Mouse (Mus musculus): ENCODE measurements at regions not wholly inside any gene's neighbourhood (a gene's known extent, or its start where the extent isn't known, plus 50 kb on each side); places are given as distances from the start of the nearest gene placed in this dataset.
A peak's percentile ranks its signal among the peaks of the same experiment; 100 is the strongest.

- no peak overlapping the region for H3K27ac ChIP-seq (ENCODE audit: low read depth, low read length)
- WGBS, result 88% methylated on average over 6 of the region's 6 CpGs
- no peaks in the 10 kb centered on the region for H3K36me3 ChIP-seq (ENCODE audit: insufficient read depth)
- no peaks in the 10 kb centered on the region for H3K27me3 ChIP-seq (ENCODE audit: insufficient read depth, low read length)
- H3K4me3 ChIP-seq (ENCODE audit: low read depth, low read length), result no peak overlapping the region
- no peak overlapping the region for H3K9ac ChIP-seq
- ATAC-seq (no peak), DNase-seq (no peak)
- H3K4me1 ChIP-seq (ENCODE audit: insufficient read depth), result no peaks in the 10 kb centered on the region
- no peak for TF ChIP-seq CTCF (IDR thresholded peaks at IDR 0.05; ENCODE audit: low read depth)
- no peak overlapping the region for H3K4me2 ChIP-seq (ENCODE audit: low read depth)
- no peaks in the 10 kb centered on the region for H3K9me3 ChIP-seq (ENCODE audit: low read length)
Measured at GRCm38 (mm10) chr1:76835028-76835683, 679.7 kb downstream of the Epha4 start.

DNA sequence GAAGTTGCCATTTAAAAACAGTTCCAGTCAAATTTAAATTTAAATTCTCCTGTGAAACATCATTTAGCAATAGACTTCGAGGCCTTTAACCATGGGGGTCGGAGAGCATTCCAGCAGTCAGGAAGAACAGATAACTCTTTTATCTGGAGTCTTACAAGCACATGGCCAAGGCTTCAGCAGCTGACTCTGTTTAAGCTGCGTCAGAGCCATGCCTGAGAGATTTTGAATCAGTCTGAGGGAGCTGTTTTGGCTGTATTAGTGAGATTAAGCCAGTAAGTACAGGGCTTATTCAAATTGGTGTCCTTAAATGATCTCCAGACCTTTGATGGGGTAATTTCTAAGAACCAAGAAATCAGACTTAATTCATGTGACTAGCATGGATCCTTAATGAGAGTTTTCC is 665.5 kb downstream of the Epha4 start:
- no peaks in the 10 kb centered on the region for H3K36me3 ChIP-seq (ENCODE audit: insufficient read depth)
- TF ChIP-seq CTCF (IDR thresholded peaks at IDR 0.05; ENCODE audit: low read depth), result no peak
- H3K4me3 ChIP-seq (ENCODE audit: low read depth, low read length), result no peak overlapping the region
- ATAC-seq (no peak), DNase-seq (no peak)
- no peaks in the 10 kb centered on the region for H3K4me1 ChIP-seq (ENCODE audit: insufficient read depth)
- H3K27me3 ChIP-seq (ENCODE audit: insufficient read depth, low read length), result no peaks in the 10 kb centered on the region
- H3K9me3 ChIP-seq (ENCODE audit: low read length), result no peaks in the 10 kb centered on the region
- no peak overlapping the region for H3K4me2 ChIP-seq (ENCODE audit: low read depth)
- H3K27ac ChIP-seq (ENCODE audit: low read depth, low read length), result no peak overlapping the region
- WGBS, result 30% methylated on average over 3 of the region's 3 CpGs
- H3K9ac ChIP-seq, result no peak overlapping the region

DNA sequence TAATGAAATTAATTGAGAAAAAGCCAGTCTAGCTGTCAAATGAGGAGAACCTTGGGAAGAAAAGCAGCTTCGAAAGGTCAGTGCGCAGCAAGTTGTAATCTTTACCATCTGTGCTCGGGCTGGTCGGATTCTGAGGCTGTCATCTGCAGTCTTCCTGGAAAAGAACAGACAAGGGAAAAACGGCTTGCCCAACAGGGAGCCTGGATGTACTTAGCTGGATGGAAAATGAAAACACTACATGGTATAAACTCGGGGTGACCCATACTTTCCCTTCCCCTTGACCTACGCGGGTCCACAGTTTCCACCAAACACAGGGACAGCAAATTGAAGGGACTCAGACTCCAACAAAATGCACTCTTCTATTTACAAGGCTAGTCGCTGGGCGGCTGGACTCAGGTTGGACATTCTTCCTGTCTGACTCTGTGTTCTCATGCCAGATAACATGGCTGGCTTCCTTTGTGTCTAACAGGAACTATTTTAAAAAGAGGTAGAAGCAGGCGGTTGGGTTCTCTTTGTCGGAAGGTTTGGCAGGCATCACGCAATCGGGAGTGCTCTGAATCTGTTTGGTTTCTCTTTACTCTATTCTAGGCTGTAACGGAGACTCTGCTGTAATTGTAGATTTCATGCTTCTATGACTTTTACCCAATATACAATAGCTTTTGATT is 648.5 kb downstream of the Epha4 start:
- no peaks in the 10 kb centered on the region for H3K36me3 ChIP-seq (ENCODE audit: insufficient read depth)
- 56% methylated on average over 15 of the region's 15 CpGs for WGBS
- H3K4me3 ChIP-seq (ENCODE audit: low read depth, low read length), result peak overlapping the region; percentile 13; the same call in 1 of the 2 replicates
- no peak for TF ChIP-seq CTCF (IDR thresholded peaks at IDR 0.05; ENCODE audit: low read depth)
- H3K4me2 ChIP-seq (ENCODE audit: low read depth), result peak overlapping the region; percentile 30
- no peaks in the 10 kb centered on the region for H3K27me3 ChIP-seq (ENCODE audit: insufficient read depth, low read length)
- peak; percentile 61 for ATAC-seq
- peak overlapping the region; percentile 35; the same call in 1 of the 2 replicates for H3K9ac ChIP-seq
- no peaks in the 10 kb centered on the region for H3K4me1 ChIP-seq (ENCODE audit: insufficient read depth)
- peak overlapping the region; percentile 17 for H3K27ac ChIP-seq (ENCODE audit: low read depth, low read length)
- peak; percentile 56 for DNase-seq
- H3K9me3 ChIP-seq (ENCODE audit: low read length), result no peaks in the 10 kb centered on the region

GRCm38 (mm10) chr1:76873207-76873606 is 641.7 kb downstream of the Epha4 start:
- ATAC-seq, result peak; percentile 29; the same call in 1 of the 2 replicates
- no peak overlapping the region for H3K4me3 ChIP-seq (ENCODE audit: low read depth, low read length)
- WGBS, result 60% methylated on average over 4 of the region's 4 CpGs
- H3K9me3 ChIP-seq (ENCODE audit: low read length), result no peaks in the 10 kb centered on the region
- H3K27me3 ChIP-seq (ENCODE audit: insufficient read depth, low read length), result no peaks in the 10 kb centered on the region
- H3K36me3 ChIP-seq (ENCODE audit: insufficient read depth), result no peaks in the 10 kb centered on the region
- no peak for TF ChIP-seq CTCF (IDR thresholded peaks at IDR 0.05; ENCODE audit: low read depth)
- peak; percentile 35 for DNase-seq
- no peak overlapping the region for H3K27ac ChIP-seq (ENCODE audit: low read depth, low read length)
- no peaks in the 10 kb centered on the region for H3K4me1 ChIP-seq (ENCODE audit: insufficient read depth)
- no peak overlapping the region for H3K4me2 ChIP-seq (ENCODE audit: low read depth)
- no peak overlapping the region for H3K9ac ChIP-seq

- TF ChIP-seq CTCF (IDR thresholded peaks at IDR 0.05; ENCODE audit: low read depth), result no peak
- no peaks in the 10 kb centered on the region for H3K27me3 ChIP-seq (ENCODE audit: insufficient read depth, low read length)
- no peak overlapping the region for H3K9ac ChIP-seq
- ATAC-seq (no peak), DNase-seq (no peak)
- H3K9me3 ChIP-seq (ENCODE audit: low read length), result no peaks in the 10 kb centered on the region
- H3K4me1 ChIP-seq (ENCODE audit: insufficient read depth), result no peaks in the 10 kb centered on the region
- 88% methylated on average over 6 of the region's 6 CpGs for WGBS
- no peaks in the 10 kb centered on the region for H3K36me3 ChIP-seq (ENCODE audit: insufficient read depth)
- H3K4me3 ChIP-seq (ENCODE audit: low read depth, low read length), result no peak overlapping the region
- no peak overlapping the region for H3K27ac ChIP-seq (ENCODE audit: low read depth, low read length)
- no peak overlapping the region for H3K4me2 ChIP-seq (ENCODE audit: low read depth)
Measured at GRCm38 (mm10) chr1:76880111-76880782, 634.6 kb downstream of the Epha4 start.

GRCm38 (mm10) chr1:76880783-76881145 is 634.1 kb downstream of the Epha4 start:
- no peak overlapping the region for H3K27ac ChIP-seq (ENCODE audit: low read depth, low read length)
- no peak overlapping the region for H3K4me2 ChIP-seq (ENCODE audit: low read depth)
- no peaks in the 10 kb centered on the region for H3K9me3 ChIP-seq (ENCODE audit: low read length)
- H3K27me3 ChIP-seq (ENCODE audit: insufficient read depth, low read length), result no peaks in the 10 kb centered on the region
- no peak for DNase-seq
- H3K4me3 ChIP-seq (ENCODE audit: low read depth, low read length), result no peak overlapping the region
- no peak for ATAC-seq
- H3K4me1 ChIP-seq (ENCODE audit: insufficient read depth), result no peaks in the 10 kb centered on the region
- H3K36me3 ChIP-seq (ENCODE audit: insufficient read depth), result no peaks in the 10 kb centered on the region
- H3K9ac ChIP-seq, result no peak overlapping the region
- 80% methylated on average over 4 of the region's 4 CpGs for WGBS
- TF ChIP-seq CTCF (IDR thresholded peaks at IDR 0.05; ENCODE audit: low read depth), result no peak

All from forebrain, postnatal 0 days (tissue).